Mouse (Mus musculus): Measurements from ENCODE around the gene Enox1. TPM values are rescaled to one million over a fixed set of nuclear protein-coding genes. Genes with fewer than 3 reads are reported as not detected.

Enox1 gene
- polyA plus RNA-seq, 1 experiment, result not detected

GRCm38 (mm10) chr14:77509042-77509441 lies 352.5 kb downstream of the Enox1 start:
- no peak overlapping the region for H3K27ac ChIP-seq (ENCODE audit: insufficient read depth, low read depth, low read length)
- no peak overlapping the region for H3K4me3 ChIP-seq (ENCODE audit: insufficient read depth, low read length)
- no peak for TF ChIP-seq CTCF (IDR thresholded peaks at IDR 0.05; ENCODE audit: low read depth, low read length)
- TF ChIP-seq POLR2A (IDR thresholded peaks at IDR 0.05; ENCODE audit: borderline replicate concordance, low read depth, low read length), result no peak
- H3K4me1 ChIP-seq (ENCODE audit: control insufficient read depth, insufficient read depth, low read length), result peaks cover 16% of the 10 kb centered on the region

- Histone ChIP-seq H3K27ac (ENCODE audit: insufficient read depth, low read depth, low read length) (no peak overlapping the region), H3K4me3 (ENCODE audit: insufficient read depth, low read length) (no peak overlapping the region), H3K4me1 (ENCODE audit: control insufficient read depth, insufficient read depth, low read length) (peaks cover 16% of the 10 kb centered on the region)
- no peak for TF ChIP-seq CTCF (IDR thresholded peaks at IDR 0.05; ENCODE audit: low read depth, low read length)
- TF ChIP-seq POLR2A (IDR thresholded peaks at IDR 0.05; ENCODE audit: borderline replicate concordance, low read depth, low read length), result no peak
Observed at GRCm38 (mm10) chr14:77509924-77510323, 353.4 kb downstream of the Enox1 start.

GRCm38 (mm10) chr14:77511137-77511870 lies 354.7 kb downstream of the Enox1 start:
- peaks cover 16% of the 10 kb centered on the region for H3K4me1 ChIP-seq (ENCODE audit: control insufficient read depth, insufficient read depth, low read length)
- H3K27ac ChIP-seq (ENCODE audit: insufficient read depth, low read depth, low read length), result peak overlapping the region; percentile 46
- TF ChIP-seq CTCF (IDR thresholded peaks at IDR 0.05; ENCODE audit: low read depth, low read length), result no peak
- H3K4me3 ChIP-seq (ENCODE audit: insufficient read depth, low read length), result no peak overlapping the region

GRCm38 (mm10) chr14:77518017-77518416 lies 361.5 kb downstream of the Enox1 start:
- no peak for TF ChIP-seq POLR2A (IDR thresholded peaks at IDR 0.05; ENCODE audit: borderline replicate concordance, low read depth, low read length)
- TF ChIP-seq CTCF (IDR thresholded peaks at IDR 0.05; ENCODE audit: low read depth, low read length), result no peak
- no peak overlapping the region for H3K4me3 ChIP-seq (ENCODE audit: insufficient read depth, low read length)
- peaks cover 29% of the 10 kb centered on the region for H3K4me1 ChIP-seq (ENCODE audit: control insufficient read depth, insufficient read depth, low read length)
- H3K27ac ChIP-seq (ENCODE audit: insufficient read depth, low read depth, low read length), result no peak overlapping the region

GRCm38 (mm10) chr14:77518941-77519695 lies 362.6 kb downstream of the Enox1 start:
- Histone ChIP-seq H3K4me1 (ENCODE audit: control insufficient read depth, insufficient read depth, low read length) (peaks cover 38% of the 10 kb centered on the region), H3K4me3 (ENCODE audit: insufficient read depth, low read length) (no peak overlapping the region), H3K27ac (ENCODE audit: insufficient read depth, low read depth, low read length) (peak overlapping the region; percentile 38)
- no peak for TF ChIP-seq POLR2A (IDR thresholded peaks at IDR 0.05; ENCODE audit: borderline replicate concordance, low read depth, low read length)
- TF ChIP-seq CTCF (IDR thresholded peaks at IDR 0.05; ENCODE audit: low read depth, low read length), result no peak

GRCm38 (mm10) chr14:77519701-77520100 lies 363.1 kb downstream of the Enox1 start:
- TF ChIP-seq POLR2A (IDR thresholded peaks at IDR 0.05; ENCODE audit: borderline replicate concordance, low read depth, low read length), result no peak
- TF ChIP-seq CTCF (IDR thresholded peaks at IDR 0.05; ENCODE audit: low read depth, low read length), result no peak
- Histone ChIP-seq H3K4me3 (ENCODE audit: insufficient read depth, low read length) (no peak overlapping the region), H3K27ac (ENCODE audit: insufficient read depth, low read depth, low read length) (no peak overlapping the region), H3K4me1 (ENCODE audit: control insufficient read depth, insufficient read depth, low read length) (peaks cover 41% of the 10 kb centered on the region)

- TF ChIP-seq POLR2A (IDR thresholded peaks at IDR 0.05; ENCODE audit: borderline replicate concordance, low read depth, low read length), result no peak
- Histone ChIP-seq H3K27ac (ENCODE audit: insufficient read depth, low read depth, low read length) (peak overlapping the region; percentile 82), H3K4me1 (ENCODE audit: control insufficient read depth, insufficient read depth, low read length) (peaks cover 36% of the 10 kb centered on the region), H3K4me3 (ENCODE audit: insufficient read depth, low read length) (no peak overlapping the region)
Observed at GRCm38 (mm10) chr14:77524303-77524702, 367.7 kb downstream of the Enox1 start.

GRCm38 (mm10) chr14:77526262-77526661 lies 369.7 kb downstream of the Enox1 start:
- Histone ChIP-seq H3K27ac (ENCODE audit: insufficient read depth, low read depth, low read length) (peak overlapping the region; percentile 71; the same call in 1 of the 2 replicates), H3K4me1 (ENCODE audit: control insufficient read depth, insufficient read depth, low read length) (peaks cover 21% of the 10 kb centered on the region), H3K4me3 (ENCODE audit: insufficient read depth, low read length) (no peak overlapping the region)
- no peak for TF ChIP-seq CTCF (IDR thresholded peaks at IDR 0.05; ENCODE audit: low read depth, low read length)
- no peak for TF ChIP-seq POLR2A (IDR thresholded peaks at IDR 0.05; ENCODE audit: borderline replicate concordance, low read depth, low read length)

- Histone ChIP-seq H3K27ac (ENCODE audit: insufficient read depth, low read depth, low read length) (no peak overlapping the region), H3K4me1 (ENCODE audit: control insufficient read depth, insufficient read depth, low read length) (peaks cover 15% of the 10 kb centered on the region), H3K4me3 (ENCODE audit: insufficient read depth, low read length) (no peak overlapping the region)
- no peak for TF ChIP-seq POLR2A (IDR thresholded peaks at IDR 0.05; ENCODE audit: borderline replicate concordance, low read depth, low read length)
- TF ChIP-seq CTCF (IDR thresholded peaks at IDR 0.05; ENCODE audit: low read depth, low read length), result no peak
Observed at GRCm38 (mm10) chr14:77529201-77529600, 372.6 kb downstream of the Enox1 start.

- no peak overlapping the region for H3K27ac ChIP-seq (ENCODE audit: insufficient read depth, low read depth, low read length)
- TF ChIP-seq POLR2A (IDR thresholded peaks at IDR 0.05; ENCODE audit: borderline replicate concordance, low read depth, low read length) (no peak), CTCF (IDR thresholded peaks at IDR 0.05; ENCODE audit: low read depth, low read length) (no peak)
- H3K4me1 ChIP-seq (ENCODE audit: control insufficient read depth, insufficient read depth, low read length), result peaks cover 13% of the 10 kb centered on the region
- no peak overlapping the region for H3K4me3 ChIP-seq (ENCODE audit: insufficient read depth, low read length)
Observed at GRCm38 (mm10) chr14:77529621-77530020, 373.1 kb downstream of the Enox1 start.
